ENCODE assay signal across 21 mouse cellular contexts in the genomic region with DNA sequence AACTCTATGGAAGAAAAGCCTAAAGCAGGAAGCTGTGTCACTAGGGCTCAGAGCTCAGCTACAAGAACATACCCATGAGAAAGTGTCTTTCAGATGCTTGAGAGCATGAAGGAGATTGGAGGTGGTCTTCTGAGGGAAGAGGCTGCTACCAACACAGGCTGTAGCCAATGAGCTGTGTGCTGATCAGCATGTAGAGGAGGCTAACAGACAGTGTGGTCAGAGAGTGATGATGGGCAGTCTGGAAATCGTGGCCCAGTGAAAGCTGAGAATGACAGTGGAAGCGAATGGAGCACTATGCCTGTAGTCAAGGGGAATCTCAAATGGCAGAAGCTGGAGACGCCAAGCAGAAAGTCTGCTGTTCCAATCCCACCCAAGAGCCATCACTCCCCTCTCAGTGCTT. TPM values are rescaled to one million over a fixed set of nuclear protein-coding genes. Genes with fewer than 3 reads are reported as not detected.
DNase-seq lines count a peak whose midpoint lies in the region; ATAC-seq lines count a peak whose summit lies in the region.
"Had no signal": no experiment of that assay in that cellular context is flagged by ENCODE, and none has a peak within 500 bp of the region (broad histone marks: within the 10 kb centered on the region; RNA-seq: fewer than 3 reads in every experiment).

No protein-coding gene starts in this region.

- H3K36me3 ChIP-seq in heart, embryonic 10.5 days = no peaks in the 10 kb centered on the region
- H3K36me3 ChIP-seq in heart, embryonic 11.5 days (ENCODE audit: control insufficient read depth, insufficient read depth, low read length) = no peaks in the 10 kb centered on the region
- no peaks in the 10 kb centered on the region for H3K36me3 ChIP-seq in megakaryocyte, embryonic 14.5 days (replicated peaks; ENCODE audit: low read length)
- H3K36me3 ChIP-seq: embryonic facial prominence, embryonic 13.5 days; embryonic facial prominence, embryonic 15.5 days had no signal

- no peak overlapping the region for H3K4me3 ChIP-seq in heart, embryonic 10.5 days
- H3K4me3 ChIP-seq in heart, embryonic 11.5 days (ENCODE audit: low read depth, low read length) = no peak overlapping the region
- peak overlapping the region; percentile 23 for H3K4me3 ChIP-seq in megakaryocyte, embryonic 14.5 days (replicated peaks)
- H3K4me3 ChIP-seq: embryonic facial prominence, embryonic 13.5 days; embryonic facial prominence, embryonic 15.5 days; erythroblast, embryonic 14.5 days; forebrain, embryonic 13.5 days had no signal

- 0 out of 2 replicates have a peak, but pooled peaks have one; percentile 2 for ATAC-seq in frontal cortex, adult (ENCODE audit: low TSS enrichment)
- no peak for ATAC-seq in heart, embryonic 11.5 days (replicated peaks; ENCODE audit: insufficient number of reproducible peaks, low FRiP score, low TSS enrichment)
- ATAC-seq in megakaryocyte, adult 5-6 weeks (ENCODE audit: poor library complexity, severe bottlenecking) = no peak
- ATAC-seq: forebrain, embryonic 13.5 days; forebrain, embryonic 16.5 days had no signal

- no peak overlapping the region for H3K27ac ChIP-seq in heart, embryonic 10.5 days
- no peak overlapping the region for H3K27ac ChIP-seq in heart, embryonic 11.5 days (ENCODE audit: low read depth, low read length)
- H3K27ac ChIP-seq: embryonic facial prominence, embryonic 13.5 days; embryonic facial prominence, embryonic 15.5 days; forebrain, embryonic 13.5 days had no signal

- H3K9me3 ChIP-seq in heart, embryonic 10.5 days = no peaks in the 10 kb centered on the region
- H3K9me3 ChIP-seq in heart, embryonic 11.5 days (replicated peaks; ENCODE audit: control insufficient read depth, low read length) = no peaks in the 10 kb centered on the region
- no peaks in the 10 kb centered on the region for H3K9me3 ChIP-seq in megakaryocyte, embryonic 14.5 days
- H3K9me3 ChIP-seq: embryonic facial prominence, embryonic 13.5 days; embryonic facial prominence, embryonic 15.5 days; forebrain, embryonic 13.5 days had no signal

- no peaks in the 10 kb centered on the region for H3K4me1 ChIP-seq in heart, embryonic 10.5 days
- H3K4me1 ChIP-seq in heart, embryonic 11.5 days (ENCODE audit: control insufficient read depth, insufficient read depth, low read length) = no peaks in the 10 kb centered on the region
- peaks cover 28% of the 10 kb centered on the region for H3K4me1 ChIP-seq in megakaryocyte, embryonic 14.5 days

- H3K4me2 ChIP-seq in heart, embryonic 11.5 days = no peak overlapping the region
- H3K4me2 ChIP-seq: embryonic facial prominence, embryonic 13.5 days; embryonic facial prominence, embryonic 15.5 days; forebrain, embryonic 13.5 days had no signal

- 70% methylated on average over 3 of the region's 3 CpGs for WGBS in heart, embryonic 10.5 days
- 64% methylated on average over 3 of the region's 3 CpGs for WGBS in heart, embryonic 11.5 days (ENCODE audit: insufficient replicate concordance)

- no peak for DNase-seq in frontal cortex, postnatal 36 days (ENCODE audit: low spot score in 2 of 2)
- DNase-seq in heart, embryonic 10.5 days (ENCODE audit: low spot score) = peak; percentile 68
- DNase-seq: adrenal gland, adult 2 months; adrenal gland, postnatal 10 days; adrenal gland, postnatal 25 days; cerebellum, adult 11 months; cerebellum, adult 18-20 months; cerebellum, adult 8-10 months; cerebellum, adult 9-11 months; cerebellum, postnatal 14 days; cerebellum, postnatal 36 days; embryo, embryonic 11 days had no signal

- H3K9ac ChIP-seq in heart, embryonic 11.5 days (ENCODE audit: low read depth, low read length) = no peak overlapping the region
- H3K9ac ChIP-seq: embryonic facial prominence, embryonic 13.5 days; embryonic facial prominence, embryonic 15.5 days; forebrain, embryonic 13.5 days had no signal

- H3K27me3 ChIP-seq in heart, embryonic 10.5 days (ENCODE audit: insufficient read depth, poor library complexity, severe bottlenecking) = no peaks in the 10 kb centered on the region
- no peaks in the 10 kb centered on the region for H3K27me3 ChIP-seq in heart, embryonic 11.5 days (ENCODE audit: control insufficient read depth, insufficient read depth, low read length)
- peaks cover 32% of the 10 kb centered on the region for H3K27me3 ChIP-seq in megakaryocyte, embryonic 14.5 days (replicated peaks)
- H3K27me3 ChIP-seq: embryonic facial prominence, embryonic 13.5 days; embryonic facial prominence, embryonic 15.5 days; forebrain, embryonic 13.5 days had no signal

RNA-seq across cellular contexts. Expression of a gene that starts 17.0 kb away (rescaled TPM):
- 51.7 and 54.8 TPM in 2 replicates for polyA plus RNA-seq in heart, embryonic 10.5 days (2016; fragmentation: Nextera tagmentation; extraction: Ambion mirVana)
- polyA plus RNA-seq in heart, embryonic 11.5 days (2014; fragmentation: Nextera tagmentation; extraction: Ambion mirVana) = 41.0 and 41.6 TPM in 2 replicates
- 5.0 TPM in 1 of 2 replicates, not detected in the other for polyA plus RNA-seq in megakaryocyte, embryonic 14.5 days (2012; ENCODE audit: insufficient read depth, low replicate concordance)
- total RNA-seq in megakaryocyte, adult 5-6 weeks (2015) = 50.0 and 50.4 TPM in 2 replicates
- total RNA-seq in megakaryocyte, adult 5-6 weeks (2017) = 40.8 and 48.5 TPM in 2 replicates

RNA-seq across cellular contexts. Expression of a gene that starts 48.2 kb away (rescaled TPM):
- 69.8 and 82.2 TPM in 2 replicates for polyA plus RNA-seq in heart, embryonic 10.5 days (2016; fragmentation: Nextera tagmentation; extraction: Ambion mirVana)
- polyA plus RNA-seq in heart, embryonic 11.5 days (2014; fragmentation: Nextera tagmentation; extraction: Ambion mirVana) = 72.3 and 86.9 TPM in 2 replicates
- 5.5 and 15.2 TPM in 2 replicates for polyA plus RNA-seq in megakaryocyte, embryonic 14.5 days (2012; ENCODE audit: insufficient read depth, low replicate concordance)
- 81.1 and 84.2 TPM in 2 replicates for total RNA-seq in megakaryocyte, adult 5-6 weeks (2015)
- 46.1 and 63.6 TPM in 2 replicates for total RNA-seq in megakaryocyte, adult 5-6 weeks (2017)
